Mouse (Mus musculus) cerebellum, postnatal 4 days (tissue): ENCODE measurements around the gene Swap70.

Experiments
- DNase-seq, 2 experiments: peaks; one replicate each; pipeline ENCODE4 v3.0.0; 2022; ENCODE audit warnings: low spot score in 2 of 2, mixed read lengths in 1 of 2

Gene Swap70

DNA sequence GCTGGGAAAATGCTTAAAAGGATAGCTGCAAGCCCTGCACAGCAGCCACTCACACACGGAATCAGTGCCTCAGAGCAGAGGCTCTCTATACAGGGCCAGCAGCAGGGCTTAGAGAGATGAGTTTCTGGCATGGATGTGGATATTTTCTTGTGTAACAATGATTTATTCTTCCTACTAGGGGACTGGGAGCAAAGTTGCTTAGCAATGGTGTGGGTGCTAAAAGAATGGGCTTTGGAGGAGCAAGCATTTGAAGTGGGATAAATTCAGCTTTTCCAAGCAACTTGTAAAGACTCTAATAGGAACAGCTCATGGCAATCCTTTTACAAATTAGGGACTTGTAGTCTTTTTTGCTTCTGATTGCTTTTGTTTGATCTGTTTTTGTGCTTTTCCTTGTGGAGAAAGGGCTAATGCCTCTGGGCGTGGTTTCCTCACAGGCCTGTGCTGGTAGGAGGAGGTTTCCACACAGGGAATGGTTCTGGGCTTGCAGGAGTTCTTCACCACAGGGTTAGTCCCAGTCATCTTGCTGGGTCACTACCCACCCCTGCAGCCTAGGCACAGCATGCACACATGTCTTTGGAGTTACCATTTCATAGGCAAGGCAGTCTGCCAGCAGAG lies 16.4 kb downstream of the Swap70 start:
- DNase-seq, result no peak

DNA sequence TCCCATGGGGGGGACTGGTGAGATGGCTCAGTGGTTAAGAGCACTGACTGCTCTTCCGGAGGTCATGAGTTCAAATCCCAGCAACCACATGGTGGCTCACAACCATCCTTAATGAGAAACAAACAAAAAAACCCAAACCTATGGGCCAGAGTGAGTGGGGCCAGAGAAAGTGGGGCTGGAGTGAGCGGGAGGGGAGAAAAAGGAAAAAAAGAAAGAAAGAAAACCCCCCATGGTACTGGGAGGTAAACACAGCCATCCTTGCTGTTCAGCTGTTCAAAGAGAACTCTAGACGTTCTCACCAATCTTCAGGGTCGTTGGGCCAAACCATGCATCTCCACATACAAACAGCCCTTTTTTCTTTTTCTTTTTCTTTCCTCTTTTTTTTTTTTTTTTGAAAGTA lies 18.1 kb downstream of the Swap70 start:
- no peak for DNase-seq

DNA sequence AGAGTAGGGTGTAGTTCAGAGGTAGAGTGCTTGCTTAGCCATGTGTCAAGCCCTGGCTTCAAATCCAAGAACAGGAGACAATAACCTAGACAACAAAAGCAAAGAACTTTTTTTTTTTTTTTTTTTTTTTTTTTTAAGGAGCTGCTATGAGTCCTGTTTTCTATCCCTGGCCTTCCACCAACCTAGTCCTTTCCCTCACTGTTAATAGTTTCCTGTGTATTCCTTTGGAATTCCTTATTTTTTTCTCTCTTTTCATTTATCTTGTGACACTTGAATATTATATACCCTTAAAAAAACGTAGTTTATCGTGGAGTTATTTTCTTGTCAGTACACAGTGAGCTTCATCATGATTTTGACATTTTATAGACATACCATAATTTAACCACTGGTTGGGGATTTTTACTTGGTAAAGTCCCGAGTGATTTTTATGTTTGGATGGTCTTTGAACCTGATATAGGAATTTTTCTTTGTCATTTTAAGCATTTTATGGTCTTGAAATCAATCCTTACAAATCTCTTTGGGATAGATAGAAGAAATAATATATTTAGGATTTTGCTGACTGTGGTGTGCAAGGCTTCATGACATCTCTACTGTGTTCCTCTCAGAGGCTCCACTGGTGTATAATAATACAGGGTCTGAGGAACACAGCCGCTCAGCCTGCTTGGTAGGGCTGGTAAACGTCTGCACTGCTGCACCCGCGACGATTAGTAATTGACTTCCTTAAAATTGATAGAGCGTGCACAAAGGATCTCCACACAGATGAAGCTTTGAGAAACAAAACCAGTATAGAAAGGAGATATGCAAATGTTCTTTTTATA lies 20.2 kb downstream of the Swap70 start:
- DNase-seq, result no peak

DNA sequence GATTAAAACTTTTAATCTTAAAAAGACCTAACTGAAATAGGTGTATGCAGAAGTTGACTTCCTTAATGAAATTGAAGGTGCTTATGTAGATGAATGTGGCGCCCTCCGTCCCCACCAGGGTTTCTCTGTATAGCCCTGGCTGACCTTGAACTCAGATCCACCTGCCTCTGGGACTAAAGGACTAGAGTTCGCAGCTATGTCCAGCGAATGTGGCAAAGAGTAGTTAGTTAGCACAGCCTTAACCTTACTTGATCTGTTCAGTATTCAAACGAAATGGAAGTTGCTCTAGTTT lies 20.7 kb downstream of the Swap70 start:
- DNase-seq, result no peak

DNA sequence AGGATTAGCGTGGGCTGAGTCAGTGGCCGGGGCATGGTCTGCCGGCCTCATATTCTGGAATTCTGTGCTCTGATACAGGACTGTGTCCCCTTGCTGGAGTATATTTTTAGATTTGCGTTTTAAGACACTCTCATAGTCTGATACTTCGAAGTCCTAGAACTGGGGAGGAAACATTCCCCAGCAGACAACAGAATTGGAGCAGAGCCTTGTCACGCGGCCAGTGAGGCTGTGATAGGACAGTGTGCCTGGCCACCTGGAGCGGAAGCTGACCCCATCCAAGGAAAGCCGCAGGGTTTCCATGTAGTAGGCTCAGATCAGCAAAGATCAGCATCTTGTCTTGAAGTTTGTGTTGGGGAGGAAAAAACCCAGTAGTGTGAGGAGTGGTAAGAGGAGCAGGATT lies 23.6 kb downstream of the Swap70 start:
- DNase-seq, result no peak

DNA sequence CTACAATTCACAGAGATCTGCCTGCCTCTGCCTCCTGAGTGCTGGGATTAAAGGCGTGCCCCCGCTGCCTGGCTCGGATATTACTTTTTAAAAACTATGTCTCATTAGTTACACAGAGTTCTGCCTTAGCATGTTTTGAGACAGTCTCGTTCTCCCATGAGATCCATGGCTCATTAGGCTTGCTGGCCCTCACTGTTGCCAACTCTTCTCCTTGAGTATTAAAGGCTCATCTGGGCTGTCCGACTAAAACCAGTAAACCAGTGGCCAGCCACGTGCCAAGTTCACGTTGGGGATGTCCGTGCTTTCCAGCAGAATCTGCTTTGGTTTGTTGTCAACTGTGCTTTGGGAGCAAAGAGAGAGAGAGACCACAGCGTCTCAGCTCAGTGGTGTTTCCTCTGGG lies 25.0 kb downstream of the Swap70 start:
- peak in 1 of 2 experiments; percentile 1 for DNase-seq

DNA sequence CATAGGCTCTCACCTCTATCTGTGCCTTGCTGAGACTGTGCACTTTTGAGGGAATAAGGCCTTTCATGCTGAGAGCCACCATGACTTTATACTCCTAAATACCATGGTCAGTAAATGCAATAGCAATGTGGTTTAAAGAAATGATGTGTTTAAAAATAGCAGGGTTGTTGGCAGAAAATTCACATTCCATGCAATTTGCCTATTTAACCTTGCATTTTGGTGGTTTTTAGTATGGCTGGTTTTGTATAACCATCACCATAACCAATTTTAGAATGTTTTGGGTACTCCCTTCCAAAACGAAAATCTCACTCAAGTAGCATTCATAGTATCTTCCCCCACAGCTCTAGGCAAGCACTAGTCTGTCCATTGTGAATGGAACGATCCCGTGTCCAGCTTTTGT lies 26.3 kb downstream of the Swap70 start:
- no peak for DNase-seq

DNA sequence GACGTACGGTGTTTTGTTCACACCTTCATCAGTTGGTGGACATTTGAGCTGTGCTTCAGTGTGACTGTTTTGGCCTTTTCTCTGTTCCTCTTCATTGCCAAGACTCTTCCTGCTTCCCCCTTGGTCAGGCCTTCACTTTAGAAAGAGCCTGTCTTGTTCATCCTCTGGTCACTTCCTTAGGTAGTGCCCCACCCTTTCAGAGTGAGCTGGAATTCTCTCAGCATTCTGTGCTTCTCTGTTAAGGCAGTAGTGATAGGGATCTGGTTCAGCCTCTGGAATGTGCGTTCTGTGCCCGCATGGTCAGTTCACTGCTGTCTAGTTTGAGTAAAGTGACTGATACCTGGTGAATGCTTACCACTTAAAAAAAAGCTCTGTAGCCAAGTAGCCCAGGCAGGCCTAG lies 27.2 kb downstream of the Swap70 start:
- no peak for DNase-seq

DNA sequence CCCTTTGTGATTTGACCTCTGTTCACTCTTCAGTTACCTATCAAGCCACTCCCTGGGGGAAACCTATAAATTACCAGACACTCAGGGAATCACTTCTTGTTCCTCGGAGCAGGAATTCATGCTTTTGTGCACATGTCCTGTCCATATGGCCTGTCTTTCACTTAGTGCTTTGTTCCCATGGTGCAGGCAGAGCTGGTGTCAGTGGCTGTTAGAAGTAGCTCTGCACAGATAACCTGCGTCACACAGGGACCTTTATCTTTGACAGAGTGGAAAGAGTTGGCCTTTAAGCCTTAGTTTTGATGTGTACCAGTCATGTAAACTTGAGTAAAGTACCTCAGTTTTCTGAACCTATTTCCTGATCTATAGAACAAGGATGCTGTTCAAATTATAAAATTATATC lies 32.4 kb downstream of the Swap70 start:
- DNase-seq, result no peak

DNA sequence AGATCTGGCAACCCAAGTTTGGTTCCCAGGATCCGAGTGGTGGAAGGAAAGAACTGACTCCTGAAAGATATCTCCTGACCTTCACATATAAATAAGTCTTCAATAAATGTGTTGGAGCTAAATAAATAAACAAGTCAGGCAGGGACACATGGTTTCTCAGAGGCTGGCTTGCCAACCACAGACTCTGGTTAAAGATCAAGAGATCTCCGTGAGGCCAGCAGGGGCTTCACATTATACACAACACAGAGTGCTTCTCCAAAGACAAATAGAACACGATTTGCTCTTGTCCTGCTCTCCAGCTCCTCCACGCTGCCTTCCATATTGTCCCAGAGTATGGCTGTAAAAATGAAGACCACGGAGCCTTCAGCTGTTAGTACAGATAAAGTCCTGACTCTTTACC lies 32.9 kb downstream of the Swap70 start:
- no peak for DNase-seq

DNA sequence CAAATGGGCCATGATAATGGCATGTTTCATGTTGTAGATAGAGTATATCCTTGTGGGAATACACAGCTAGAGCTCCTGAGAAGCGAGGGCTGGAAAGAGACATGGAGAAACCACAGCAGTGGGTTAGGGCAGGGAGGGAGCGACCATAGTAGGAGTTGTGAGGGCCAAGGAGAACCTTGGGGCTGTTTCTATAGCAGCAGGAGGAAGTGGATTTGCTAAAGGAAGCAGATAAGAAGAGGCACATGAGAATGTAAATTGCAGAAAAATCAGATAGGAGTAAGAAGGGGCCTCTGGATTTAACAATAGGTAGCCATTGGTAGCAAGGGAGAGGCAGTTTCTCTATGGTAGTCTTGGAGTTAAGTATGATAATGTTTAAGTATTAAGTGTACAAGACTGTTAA lies 35.5 kb downstream of the Swap70 start:
- no peak for DNase-seq

DNA sequence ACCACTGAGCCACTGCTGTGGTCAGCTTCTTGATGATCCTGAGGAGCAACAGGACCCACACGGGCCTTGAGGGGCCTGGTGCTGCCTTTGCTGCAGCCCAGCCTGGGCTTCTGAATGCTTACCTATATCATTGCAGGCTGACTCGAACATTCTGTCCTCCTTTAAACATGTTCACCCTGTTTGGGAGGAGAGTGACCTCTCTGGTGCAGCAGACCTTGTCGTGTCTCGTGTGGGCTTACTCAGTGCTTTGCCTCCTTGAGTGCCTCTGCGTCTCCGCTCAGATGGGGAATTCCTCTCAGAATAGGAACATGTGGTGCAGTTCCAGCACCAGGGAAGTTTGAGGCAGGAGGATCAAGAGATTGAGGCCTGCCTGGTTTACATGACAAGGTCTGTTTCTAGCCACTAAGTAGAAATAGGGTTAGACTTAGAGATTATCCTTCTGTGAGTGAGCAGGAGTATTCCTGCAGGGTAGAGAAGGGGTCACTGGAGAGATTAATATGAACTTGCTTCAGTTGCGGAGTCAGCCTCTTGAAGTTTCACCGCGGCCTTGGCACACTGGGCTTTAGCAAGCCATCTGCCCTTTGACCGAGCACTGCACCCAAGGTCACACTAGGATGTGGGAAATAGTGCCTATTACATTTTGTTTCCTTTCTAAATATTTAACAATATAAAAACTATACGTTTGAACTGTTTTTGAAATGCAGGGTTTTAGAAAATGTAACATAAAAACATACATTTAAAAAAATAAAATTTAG lies 36.9 kb downstream of the Swap70 start:
- DNase-seq, result no peak

DNA sequence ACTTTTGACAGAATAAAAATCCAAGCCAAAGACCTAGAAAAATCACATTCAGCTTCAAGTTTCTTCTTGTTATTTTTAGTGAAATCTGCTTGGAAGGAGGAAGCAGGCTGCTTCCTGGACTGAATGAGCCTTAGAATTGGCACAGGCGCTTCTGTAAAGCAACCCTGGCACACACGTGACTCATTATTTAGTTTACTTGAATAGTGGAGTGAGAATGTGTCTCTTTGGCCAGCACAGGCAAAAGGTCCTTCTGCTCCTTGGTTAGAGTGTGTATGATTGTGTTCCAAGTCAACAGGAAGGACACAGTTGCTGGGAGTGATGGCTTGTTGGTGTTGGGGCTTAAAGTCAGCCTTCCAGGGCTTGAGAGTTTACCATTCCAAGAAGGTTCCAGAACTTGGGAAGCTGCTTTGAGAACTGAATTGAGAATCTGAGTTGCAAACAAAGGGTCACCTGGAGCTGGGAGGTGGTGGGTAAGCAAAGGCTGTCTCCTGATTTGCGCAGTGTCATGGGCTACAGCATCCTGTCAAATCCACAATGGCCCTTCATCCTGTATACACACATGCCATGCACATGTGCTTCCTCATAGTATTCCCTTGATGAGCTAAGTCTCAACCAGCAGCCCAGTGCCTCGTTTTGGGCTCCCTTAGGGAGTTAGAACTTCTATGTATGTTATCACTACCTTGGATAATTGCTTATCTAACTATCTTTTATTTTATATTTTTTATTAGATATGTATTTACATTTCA lies 38.6 kb downstream of the Swap70 start:
- DNase-seq, result no peak

DNA sequence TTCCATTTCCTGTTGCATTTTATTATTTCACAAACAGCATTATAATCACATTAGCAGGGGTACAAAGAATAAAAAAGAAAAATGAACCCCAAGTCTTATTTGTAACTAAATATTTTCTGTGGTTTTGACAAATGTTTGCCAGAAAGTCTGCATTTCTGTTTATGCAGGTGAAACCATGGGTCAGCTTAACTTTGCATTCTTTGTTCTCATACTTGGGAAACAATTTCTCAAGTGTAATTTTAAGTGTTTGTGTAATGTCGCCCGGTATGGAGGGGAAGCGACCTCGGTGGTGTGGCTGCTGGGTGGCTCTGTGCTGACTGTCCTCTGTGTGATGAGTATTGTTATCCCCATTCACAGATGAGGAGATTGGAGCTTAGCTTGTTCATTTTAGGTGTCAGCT lies 40.3 kb downstream of the Swap70 start:
- no peak for DNase-seq

DNA sequence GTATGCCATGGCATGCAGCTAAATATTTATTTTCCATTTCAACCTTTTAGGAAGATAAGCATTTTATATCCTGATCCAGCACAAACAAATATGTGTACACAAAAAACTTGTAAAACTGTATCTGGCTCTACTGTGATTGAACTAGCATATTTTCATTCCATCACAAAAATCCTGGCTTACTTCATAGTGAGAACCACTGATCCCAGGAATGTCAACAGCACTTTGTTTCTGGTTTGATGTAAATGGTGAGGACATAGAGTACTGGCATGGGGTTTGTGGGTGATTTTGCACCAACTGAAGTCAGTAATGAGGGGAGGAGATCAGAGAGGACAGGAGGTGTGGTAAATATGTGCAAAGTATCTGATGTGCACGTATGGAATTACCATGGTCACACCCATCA lies 41.1 kb downstream of the Swap70 start:
- no peak for DNase-seq

DNA sequence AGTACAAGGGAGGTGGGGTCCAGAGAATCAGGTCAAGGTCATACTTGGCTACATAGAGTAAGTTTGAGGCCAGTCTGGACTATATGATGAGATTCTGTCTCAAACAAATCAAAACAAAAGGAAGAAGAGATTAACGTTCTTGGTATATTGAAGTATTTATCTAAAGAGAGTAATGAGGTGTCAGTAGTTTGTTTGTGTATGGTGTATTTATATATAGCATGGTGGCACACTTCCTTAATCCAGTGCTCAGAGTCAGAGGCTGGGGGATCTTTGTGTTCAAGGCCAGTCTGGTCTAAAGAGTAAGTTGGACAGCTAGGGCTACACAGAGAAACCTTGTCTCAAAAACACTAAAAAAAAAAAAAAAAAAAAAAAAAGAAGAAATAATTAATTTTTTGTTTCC lies 42.0 kb downstream of the Swap70 start:
- DNase-seq, result no peak

DNA sequence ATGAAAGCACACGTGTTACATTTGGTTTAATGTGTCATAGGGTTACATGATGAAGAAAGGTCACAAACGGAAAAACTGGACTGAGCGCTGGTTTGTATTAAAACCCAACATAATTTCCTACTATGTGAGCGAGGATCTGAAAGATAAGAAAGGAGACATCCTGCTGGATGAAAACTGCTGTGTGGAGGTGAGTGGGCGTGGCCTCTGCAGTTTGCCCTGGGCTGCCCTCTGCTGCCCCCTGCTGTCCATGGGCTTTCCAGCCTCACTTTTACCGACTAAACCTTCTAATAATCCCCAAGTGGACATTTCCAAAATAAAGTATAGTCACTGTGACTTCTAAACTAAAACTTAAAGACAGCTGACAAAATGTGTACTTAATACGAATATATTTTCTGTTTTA lies 44.3 kb downstream of the Swap70 start:
- DNase-seq, result peak; percentile 58 to 79

DNA sequence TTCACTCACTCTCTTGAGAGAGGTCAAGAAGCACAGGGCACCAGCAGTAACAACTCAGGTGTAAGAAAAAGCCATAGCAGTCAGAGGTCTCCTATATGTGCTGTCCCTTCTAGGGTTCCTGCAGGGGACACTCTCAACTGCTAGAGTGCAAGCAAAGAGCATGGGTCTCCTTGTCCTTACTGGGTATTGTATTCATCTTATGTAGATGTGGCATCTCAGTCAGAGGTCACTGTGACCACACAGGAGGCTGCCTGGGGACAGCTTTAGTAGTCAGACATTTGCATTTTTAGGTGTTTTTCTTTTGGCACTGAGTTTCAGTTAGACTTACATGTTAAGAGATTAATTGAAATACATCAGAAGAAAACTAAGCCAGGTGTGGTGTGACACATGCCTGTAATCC lies 45.5 kb downstream of the Swap70 start:
- no peak for DNase-seq

DNA sequence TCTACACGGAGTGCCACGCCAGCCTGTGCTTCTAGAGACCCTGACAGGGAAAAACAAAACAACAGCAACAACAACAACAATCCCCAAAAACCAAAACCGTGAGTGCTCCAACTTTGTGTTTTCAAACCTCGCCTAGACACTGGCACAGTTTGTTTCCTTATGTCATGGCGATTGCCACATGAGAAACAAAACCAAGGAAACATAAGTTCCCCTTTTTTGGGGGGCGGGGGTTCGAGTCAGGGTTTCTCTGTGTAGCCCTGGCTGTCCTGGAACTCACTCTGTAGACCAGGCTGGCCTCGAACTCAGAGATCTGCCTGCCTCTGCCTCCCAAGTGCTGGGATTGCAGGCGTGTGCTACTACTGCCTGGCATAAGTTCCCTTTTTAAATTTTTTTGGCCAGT lies 46.5 kb downstream of the Swap70 start:
- DNase-seq, result no peak

DNA sequence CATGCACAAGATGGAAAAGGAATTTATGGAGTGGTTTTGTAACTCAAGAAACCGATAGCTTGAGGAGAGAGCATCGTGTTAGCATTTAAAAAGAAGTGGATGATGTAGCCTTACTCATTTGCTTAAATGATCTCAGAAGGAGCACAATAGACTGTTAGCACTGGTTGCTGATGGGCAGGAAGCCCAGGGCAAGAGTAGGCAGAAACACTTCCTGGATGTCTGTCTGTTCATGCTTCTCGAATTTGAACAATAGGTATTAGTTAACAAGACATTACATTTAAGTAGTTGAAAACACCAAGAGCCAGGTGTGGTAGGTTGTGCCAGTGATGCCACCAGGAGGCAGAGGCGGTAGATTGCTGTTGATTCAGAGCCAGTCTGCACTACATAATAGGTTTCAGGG lies 47.0 kb downstream of the Swap70 start:
- no peak for DNase-seq

DNA sequence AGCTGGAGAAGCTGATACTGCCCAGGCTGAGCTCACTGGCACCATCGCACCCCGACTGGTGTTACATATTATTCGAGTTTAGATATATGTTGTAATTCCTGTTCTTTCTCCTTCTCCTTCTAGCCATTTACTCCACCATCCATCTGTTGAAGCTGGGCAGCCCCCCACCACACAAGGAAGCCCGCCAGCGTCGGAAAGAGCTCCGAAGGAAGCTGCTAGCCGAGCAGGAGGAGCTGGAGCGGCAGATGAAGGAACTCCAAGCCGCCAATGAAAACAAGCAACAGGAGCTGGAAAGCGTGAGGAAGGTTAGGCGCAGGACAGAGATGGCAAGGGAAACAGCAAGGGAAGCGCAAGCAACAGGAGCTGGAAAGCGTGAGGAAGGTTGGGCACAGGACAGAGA lies 48.3 kb downstream of the Swap70 start:
- DNase-seq, result no peak

DNA sequence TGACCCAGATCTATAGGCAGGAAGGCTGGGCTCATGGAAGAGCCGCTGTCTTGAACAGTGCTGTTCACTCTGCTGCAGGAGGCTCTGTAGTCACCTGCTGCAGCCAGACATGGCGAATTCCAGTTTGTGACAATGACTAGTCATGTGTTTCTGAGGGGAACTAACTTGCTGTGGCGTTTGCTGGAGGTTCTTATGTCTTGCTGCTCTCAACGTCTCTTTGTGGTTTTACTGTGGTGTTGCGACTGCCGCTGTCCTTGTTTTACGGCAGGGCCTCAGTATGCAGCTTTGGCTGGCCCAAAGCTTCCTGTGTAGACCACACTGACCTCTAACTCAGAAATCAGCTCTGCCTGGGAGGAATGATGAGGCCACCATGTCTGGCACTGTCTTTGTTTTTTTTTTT lies 48.9 kb downstream of the Swap70 start:
- DNase-seq, result no peak

DNA sequence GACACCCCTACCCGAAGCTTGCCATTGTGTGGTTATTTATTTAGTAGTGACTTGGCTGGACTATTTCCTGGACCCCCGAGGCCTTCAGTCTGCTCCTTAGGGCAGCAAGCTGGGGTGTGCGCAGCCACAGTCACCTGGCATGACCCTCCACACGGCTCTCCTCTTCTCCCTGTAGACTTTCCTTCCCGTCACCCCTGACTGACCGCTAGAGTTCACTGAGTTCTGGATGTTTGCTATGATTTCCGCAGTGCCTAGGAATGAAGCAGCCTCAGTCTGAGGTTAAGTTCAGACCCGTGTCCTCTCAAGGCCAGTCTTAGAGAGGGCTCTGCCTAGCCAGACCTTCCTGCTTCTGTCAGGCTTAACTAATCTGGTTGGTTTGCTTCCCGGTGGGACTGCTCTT lies 50.3 kb downstream of the Swap70 start:
- no peak for DNase-seq
